Mouse (Mus musculus): ENCODE data around the gene Zfp131.
A peak's percentile ranks its signal among the peaks of the same experiment; 100 is the strongest.

GRCm38 (mm10) chr13:119724541-119724940, 66.1 kb downstream of the Zfp131 start:
- TF ChIP-seq POLR2A (IDR thresholded peaks at IDR 0.05; ENCODE audit: low read depth, low read length) (no peak), CTCF (conservative IDR thresholded peaks at IDR 0.05 in 1 of 2, IDR thresholded peaks at IDR 0.05 in 1 of 2; ENCODE audit: low read depth in 2 of 2, low read length in 2 of 2) (peak in 1 of 2 experiments; percentile 59; a peak in 2 of 4 replicates), RAD21 (IDR thresholded peaks at IDR 0.05; ENCODE audit: low read depth, low read length) (peak; percentile 32), EP300 (IDR thresholded peaks at IDR 0.05; ENCODE audit: low read length) (no peak), MAZ (IDR thresholded peaks at IDR 0.05; ENCODE audit: low read depth, low read length) (no peak), SIN3A (IDR thresholded peaks at IDR 0.05; ENCODE audit: low read length) (no peak), POLR2AphosphoS2 (IDR thresholded peaks at IDR 0.05; ENCODE audit: low read depth, low read length) (no peak), MAFK (IDR thresholded peaks at IDR 0.05; ENCODE audit: insufficient replicate concordance, low read length) (no peak), CHD2 (IDR thresholded peaks at IDR 0.05; ENCODE audit: low read length) (no peak), GABPA (IDR thresholded peaks at IDR 0.05; ENCODE audit: insufficient replicate concordance, low read depth, low read length) (no peak)
